Mouse (Mus musculus): Measurements from ENCODE around the gene Cdk5rap2. TPM values are rescaled to one million over a fixed set of nuclear protein-coding genes. Genes with fewer than 3 reads are reported as not detected.

The Cdk5rap2 gene
- total and polyA plus RNA-seq, 3 experiments, result 10.5 to 15.4 TPM; not detected in 1

- TF ChIP-seq BHLHE40 (IDR thresholded peaks at IDR 0.05; ENCODE audit: borderline replicate concordance, low read depth, low read length), result no peak
- TF ChIP-seq ETS1 (IDR thresholded peaks at IDR 0.05; ENCODE audit: low read depth, low read length), result no peak
- TF ChIP-seq SIN3A (IDR thresholded peaks at IDR 0.05; ENCODE audit: low read length), result no peak
- no peak; the same call in 1 of the 2 replicates for TF ChIP-seq MYB (IDR thresholded peaks at IDR 0.05; ENCODE audit: low read depth, low read length)
These were observed at the start of gene Cdk5rap2 (continued) for GRCm38 (mm10) chr4:70409994-70410721.

- Histone ChIP-seq H3K27me3 (ENCODE audit: control insufficient read depth in 1 of 2, insufficient read depth in 2 of 2, low read length in 2 of 2) (no peaks in the 10 kb centered on the region), H3K79me2 (ENCODE audit: control insufficient read depth, insufficient read depth, low read length, poor library complexity) (no peaks in the 10 kb centered on the region), H3K9me3 (replicated peaks; ENCODE audit: insufficient read depth, low read length) (no peaks in the 10 kb centered on the region), H3K4me1 (ENCODE audit: control insufficient read depth in 1 of 2, insufficient read depth in 2 of 2, low read length in 2 of 2) (no peaks in the 10 kb centered on the region), H3K4me3 (ENCODE audit: control insufficient read depth in 1 of 2, insufficient read depth in 1 of 2, low read depth in 2 of 2, low read length in 2 of 2) (no peak overlapping the region), H3K36me3 (ENCODE audit: control insufficient read depth in 1 of 2, insufficient read depth in 2 of 2, low read length in 2 of 2) (no peaks in the 10 kb centered on the region), H3K9ac (ENCODE audit: control insufficient read depth, low read depth, low read length, poor library complexity, severe bottlenecking) (no peak overlapping the region), H3K27ac (ENCODE audit: control insufficient read depth, low read depth, low read length) (no peak overlapping the region)
- TF ChIP-seq CTCF (IDR thresholded peaks at IDR 0.05 in 2 of 3, conservative IDR thresholded peaks at IDR 0.05 in 1 of 3; ENCODE audit: control insufficient read depth in 1 of 3, insufficient read depth in 1 of 3, low read depth in 2 of 3, low read length in 3 of 3, poor library complexity in 1 of 3, severe bottlenecking in 1 of 3) (no peak), ZMIZ1 (IDR thresholded peaks at IDR 0.05; ENCODE audit: low read depth, low read length) (no peak), POLR2AphosphoS5 (IDR thresholded peaks at IDR 0.05; ENCODE audit: borderline replicate concordance, low read depth, low read length) (no peak), SMC3 (IDR thresholded peaks at IDR 0.05; ENCODE audit: low read depth, low read length) (no peak), UBTF (IDR thresholded peaks at IDR 0.05; ENCODE audit: borderline replicate concordance, insufficient read depth, low read depth, low read length) (no peak), RCOR1 (IDR thresholded peaks at IDR 0.05; ENCODE audit: low read depth, low read length) (no peak), ZKSCAN1 (IDR thresholded peaks at IDR 0.05; ENCODE audit: low read depth, low read length) (no peak), E2F4 (IDR thresholded peaks at IDR 0.05; ENCODE audit: borderline replicate concordance, low read depth, low read length) (no peak), USF1 (IDR thresholded peaks at IDR 0.05; ENCODE audit: low read depth, low read length) (no peak), RAD21 (IDR thresholded peaks at IDR 0.05; ENCODE audit: low read depth, low read length) (no peak), GATA1 (IDR thresholded peaks at IDR 0.05; ENCODE audit: low read depth, low read length) (no peak), KAT2A (conservative IDR thresholded peaks at IDR 0.05; ENCODE audit: low read depth, low read length) (no peak), MXI1 (IDR thresholded peaks at IDR 0.05; ENCODE audit: low read depth, low read length) (no peak), NELFE (IDR thresholded peaks at IDR 0.05; ENCODE audit: low read depth, low read length) (no peak), HCFC1 (IDR thresholded peaks at IDR 0.05; ENCODE audit: low read depth, low read length) (no peak), EP300 (IDR thresholded peaks at IDR 0.05; ENCODE audit: low read depth in 1 of 2, low read length in 2 of 2) (no peak), NRF1 (IDR thresholded peaks at IDR 0.05; ENCODE audit: insufficient read depth, low read depth, low read length, poor library complexity, severe bottlenecking) (no peak), BHLHE40 (IDR thresholded peaks at IDR 0.05; ENCODE audit: borderline replicate concordance, low read depth, low read length) (no peak)
- no peak for DNase-seq (ENCODE audit: low read depth, low spot score)
These were observed 41.9 kb upstream of the Cdk5rap2 start for GRCm38 (mm10) chr4:70452161-70452560.

All from MEL (cell line).